Mouse (Mus musculus) gastrocnemius, adult 2 months (tissue): ENCODE results near the gene Btbd35f23. TPM values are rescaled to one million over a fixed set of nuclear protein-coding genes. Genes with fewer than 3 reads are reported as not detected.
"Not testable (repeated sequence)": the region's sequence is repeated elsewhere in the genome, so short reads cannot be mapped to it uniquely, and the experiment has no call there.

Source experiments
- DNase-seq: peaks from one replicate; pipeline ENCODE4 v3.0.0; 2022
- H3K27ac ChIP-seq: fragments of 200-600 bp; 2 replicates; pipeline ENCODE4 v1.8.1; 2022; ENCODE audit warnings: mild to moderate bottlenecking
- H3K4me3 ChIP-seq: fragments of 200-600 bp; 2 replicates; pipeline ENCODE4 v1.8.1; 2022; ENCODE audit warnings: mild to moderate bottlenecking, moderate library complexity
- intact Hi-C: fragments of 180-260 bp; cut with DNase I; formaldehyde crosslinking; loops from one replicate; pipeline ENCODE4 v1.15.1; 2025
- long read RNA-seq, 2 experiments: library from polyadenylated mRNA; stranded (forward); transcript quantifications; one replicate each; pipeline ENCODE4 v2.0.0; 2021
- total RNA-seq, 2 experiments: library from RNA; stranded (reverse); gene quantifications; 2 replicates each; pipeline ENCODE4 v1.2.3; 2021

Btbd35f23 gene
- total RNA-seq, result not detected
- long read RNA-seq, experiment 1, result 0 reads
- long read RNA-seq, experiment 2, result 0 reads

DNA sequence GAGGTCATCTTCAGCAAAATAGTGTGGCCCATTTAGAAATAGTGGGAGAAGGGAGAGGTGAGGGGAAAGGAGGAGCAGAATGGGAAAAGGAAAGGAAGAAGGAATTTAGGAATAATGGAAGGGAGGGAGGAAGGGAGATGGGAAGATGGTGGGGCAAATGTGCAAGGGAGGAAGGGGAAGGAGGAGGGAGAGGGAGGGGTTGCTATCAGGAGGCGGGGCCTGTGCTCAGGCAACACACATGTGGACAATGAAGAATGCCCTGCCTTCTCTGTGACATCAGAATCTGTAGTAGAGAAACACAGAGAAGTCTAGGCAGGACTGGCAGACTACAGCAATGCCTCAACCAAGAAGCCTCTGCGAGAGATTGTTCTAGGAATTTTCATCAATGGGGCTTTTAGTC lies at the start of gene Btbd35f23:
Gene Btbd35f23, plus strand, starts transcription at position 301 of the 400 bp plus-strand sequence.
- H3K27ac ChIP-seq, H3K4me3 ChIP-seq, DNase-seq, intact Hi-C loops: not testable (repeated sequence)

Other genes with a start within 250 kb of the Btbd35f23 start
- gene Btbd35f24, start 119.0 kb downstream of the Btbd35f23 start, total RNA-seq, result not detected